Mouse (Mus musculus) liver, adult 2 months (tissue): ENCODE results near the gene Fermt3. TPM values are rescaled to one million over a fixed set of nuclear protein-coding genes. Genes with fewer than 3 reads are reported as not detected.

ENCODE experiments used
- DNase-seq: peaks from one replicate; pipeline ENCODE4 v3.0.0-alpha.2; 2011; ENCODE audit warnings: low read depth, low spot score; ENCODE audit errors: extremely low read depth
- H3K27ac ChIP-seq: fragments of 200-500 bp; replicated peaks from 2 replicates; pipeline ENCODE4 v1.5.1; 2012; ENCODE audit warnings: low read depth, mild to moderate bottlenecking, control low read depth, inconsistent platforms, low read length; ENCODE audit not compliant: insufficient read depth
- H3K27me3 ChIP-seq: fragments of 200-500 bp; 2 replicates; pipeline ENCODE4 v1.6.1; 2012; ENCODE audit warnings: mild to moderate bottlenecking, moderate library complexity, low read length, inconsistent platforms; ENCODE audit not compliant: control insufficient read depth, insufficient read depth
- H3K36me3 ChIP-seq: fragments of 200-500 bp; 2 replicates; pipeline ENCODE4 v1.6.1; 2012; ENCODE audit warnings: low read length, inconsistent platforms; ENCODE audit not compliant: control insufficient read depth, insufficient read depth
- H3K4me1 ChIP-seq: fragments of 200-500 bp; 2 replicates; pipeline ENCODE4 v1.6.1; 2011; ENCODE audit warnings: low read length; ENCODE audit not compliant: control insufficient read depth, insufficient read depth
- H3K4me3 ChIP-seq: fragments of 200-500 bp; 2 replicates; pipeline ENCODE4 v1.5.1; 2011; ENCODE audit warnings: low read depth, mild to moderate bottlenecking, control low read depth, low read length, moderate library complexity; ENCODE audit not compliant: insufficient read depth
- H3K79me2 ChIP-seq: fragments of 200-500 bp; 2 replicates; pipeline ENCODE4 v1.6.1; 2012; ENCODE audit warnings: inconsistent platforms, mild to moderate bottlenecking, low read length, moderate library complexity; ENCODE audit not compliant: control insufficient read depth, insufficient read depth
- H3K9ac ChIP-seq: fragments of 200-500 bp; 2 replicates; pipeline ENCODE4 v1.6.1; 2012; ENCODE audit warnings: low read depth, mild to moderate bottlenecking, control low read depth, inconsistent platforms, low read length
- CTCF ChIP-seq: fragments of 200-500 bp; IDR thresholded peaks from 2 replicates; pipeline ENCODE4 v1.5.1; 2011; ENCODE audit warnings: low read depth, low read length, control low read depth
- POLR2A ChIP-seq: fragments of 200-500 bp; IDR thresholded peaks from 2 replicates; pipeline ENCODE4 v1.6.1; 2011; ENCODE audit warnings: low read length, control low read depth; ENCODE audit not compliant: insufficient read depth; ENCODE audit errors: extremely low read depth
- WGBS: fragments of 180-500 bp; shearing (Covaris S2); methylation state at CpG from one replicate; pipeline ENCODE4 v1.1.7; 2018; 5-methylcytosine and 5-hydroxymethylcytosine counted together
- polyA plus RNA-seq: library from polyadenylated mRNA; depleted of rRNA; stranded (reverse); fragments of >200 nt; gene quantifications from 2 replicates; pipeline ENCODE4 v1.2.3, GENCODE M21; 2012
- total RNA-seq: library from RNA; depleted of rRNA; stranded (reverse); fragments of >200 nt; gene quantifications from 2 replicates; pipeline ENCODE4 v1.2.3, GENCODE M21; 2014

The Fermt3 gene
- total and polyA plus RNA-seq, 2 experiments: 3.1 to 6.3 TPM

GRCm38 (mm10) chr19:7029531-7029930 is 10.3 kb upstream of the Fermt3 start:
- no peak overlapping the region for H3K9ac ChIP-seq
- no peaks in the 10 kb centered on the region; the same call in 1 of the 2 replicates for H3K79me2 ChIP-seq
- peaks cover 82% of the 10 kb centered on the region for H3K36me3 ChIP-seq
- TF ChIP-seq CTCF: no peak
- no peak for TF ChIP-seq POLR2A
- 95% methylated on average over 5 of the region's 5 CpGs for WGBS
- no peak overlapping the region for H3K4me3 ChIP-seq
- no peaks in the 10 kb centered on the region for H3K4me1 ChIP-seq
- H3K27me3 ChIP-seq: no peaks in the 10 kb centered on the region
- no peak overlapping the region for H3K27ac ChIP-seq
- no peak for DNase-seq

GRCm38 (mm10) chr19:7020224-7020641 is 964 bp upstream of the Fermt3 start:
- no peak overlapping the region for H3K27ac ChIP-seq
- no peaks in the 10 kb centered on the region for H3K79me2 ChIP-seq
- peak; percentile 69 for TF ChIP-seq CTCF
- TF ChIP-seq POLR2A: no peak
- DNase-seq: peak; percentile 58
- 42% methylated on average over 3 of the region's 3 CpGs for WGBS
- no peaks in the 10 kb centered on the region for H3K27me3 ChIP-seq
- H3K9ac ChIP-seq: no peak overlapping the region
- H3K4me1 ChIP-seq: no peaks in the 10 kb centered on the region
- H3K36me3 ChIP-seq: peaks cover 37% of the 10 kb centered on the region
- H3K4me3 ChIP-seq: no peak overlapping the region

- no peaks in the 10 kb centered on the region for H3K79me2 ChIP-seq
- peak overlapping the region; percentile 42 for H3K27ac ChIP-seq
- peak overlapping the region; percentile 21 for H3K4me3 ChIP-seq
- no peaks in the 10 kb centered on the region for H3K4me1 ChIP-seq
- H3K9ac ChIP-seq: 0 out of 2 replicates have a peak overlapping the region, but pooled peaks have one; percentile 26
- DNase-seq: no peak
- TF ChIP-seq POLR2A: no peak
- no peak for TF ChIP-seq CTCF
- peaks cover 23% of the 10 kb centered on the region for H3K36me3 ChIP-seq
- no peaks in the 10 kb centered on the region for H3K27me3 ChIP-seq
- WGBS: 73% methylated on average over 11 of the region's 11 CpGs
Observed at GRCm38 (mm10) chr19:7018546-7018945, 723 bp downstream of the Fermt3 start.

- H3K36me3 ChIP-seq: peaks cover 18% of the 10 kb centered on the region
- 0 out of 2 replicates have a peak overlapping the region, but pooled peaks have one; percentile 2 for H3K9ac ChIP-seq
- no peaks in the 10 kb centered on the region for H3K4me1 ChIP-seq
- DNase-seq: no peak
- TF ChIP-seq POLR2A (no peak), CTCF (no peak)
- no peaks in the 10 kb centered on the region for H3K27me3 ChIP-seq
- H3K79me2 ChIP-seq: no peaks in the 10 kb centered on the region
- peak overlapping the region; percentile 42 for H3K27ac ChIP-seq
- WGBS: 67% methylated on average over 12 of the region's 12 CpGs
- no peak overlapping the region; the same call in 1 of the 2 replicates for H3K4me3 ChIP-seq
Observed at GRCm38 (mm10) chr19:7017541-7018457, 1.5 kb downstream of the Fermt3 start.

GRCm38 (mm10) chr19:7014481-7015135 is 4.7 kb downstream of the Fermt3 start:
- H3K4me1 ChIP-seq: peaks cover 2% of the 10 kb centered on the region; the same call in 1 of the 2 replicates
- H3K27me3 ChIP-seq: no peaks in the 10 kb centered on the region
- H3K4me3 ChIP-seq: no peak overlapping the region
- H3K36me3 ChIP-seq: no peaks in the 10 kb centered on the region
- H3K9ac ChIP-seq: no peak overlapping the region
- H3K79me2 ChIP-seq: no peaks in the 10 kb centered on the region
- WGBS: 91% methylated on average over 20 of the region's 20 CpGs
- H3K27ac ChIP-seq: no peak overlapping the region
- DNase-seq: no peak
- TF ChIP-seq POLR2A: no peak
- TF ChIP-seq CTCF: no peak
